Mouse (Mus musculus): ENCODE data around the gene Ppp1r9b. TPM values are rescaled to one million over a fixed set of nuclear protein-coding genes. Genes with fewer than 3 reads are reported as not detected.

Ppp1r9b gene
- total RNA-seq, 2 experiments from 2014 or later = 21.9 to 41.1 TPM

DNA sequence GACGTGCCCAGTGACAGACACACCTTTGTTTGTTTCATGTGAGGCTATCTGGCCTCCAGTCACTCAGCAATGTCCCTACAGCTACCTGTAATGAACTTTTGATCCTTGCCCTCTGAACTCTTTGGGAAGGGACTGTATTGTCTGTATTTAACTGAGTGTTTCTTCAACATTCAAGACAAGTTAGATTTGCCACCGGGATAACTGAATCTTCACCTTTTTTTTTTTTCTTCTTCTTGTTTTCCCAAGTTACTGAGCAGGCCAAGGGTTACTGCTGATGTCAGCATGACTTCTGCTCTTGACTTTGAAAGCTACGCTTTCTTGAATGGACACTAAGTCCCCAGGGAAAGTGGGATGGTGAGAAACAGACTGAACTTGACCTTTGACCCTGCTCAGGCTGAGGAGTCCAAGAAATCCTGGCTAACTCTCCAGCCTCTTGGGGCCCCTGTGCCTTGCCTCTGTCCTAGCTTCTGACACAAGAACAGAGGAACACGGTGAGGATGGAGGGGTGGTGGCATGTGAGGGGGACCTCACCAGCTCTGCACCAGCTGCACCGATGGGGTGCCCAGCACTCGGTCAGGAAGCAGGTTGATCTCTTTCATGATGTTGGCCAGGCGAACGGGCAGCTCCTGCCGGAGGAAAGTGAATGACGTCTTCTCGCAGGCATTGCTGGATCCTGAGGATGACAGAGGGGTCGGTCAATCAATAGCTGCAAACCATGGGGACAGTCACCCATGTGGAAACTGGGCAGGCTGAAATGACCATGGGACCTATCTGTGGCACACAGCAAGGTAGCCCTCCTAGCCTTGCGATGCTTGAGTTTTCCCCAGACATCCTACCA lies 48.2 kb downstream of the Ppp1r9b start:
- no peak for ATAC-seq (replicated peaks; ENCODE audit: low FRiP score, poor library complexity, severe bottlenecking)

GRCm38 (mm10) chr11:95039766-95040165 lies 48.9 kb downstream of the Ppp1r9b start:
- no peak for ATAC-seq (replicated peaks; ENCODE audit: low FRiP score, poor library complexity, severe bottlenecking)

DNA sequence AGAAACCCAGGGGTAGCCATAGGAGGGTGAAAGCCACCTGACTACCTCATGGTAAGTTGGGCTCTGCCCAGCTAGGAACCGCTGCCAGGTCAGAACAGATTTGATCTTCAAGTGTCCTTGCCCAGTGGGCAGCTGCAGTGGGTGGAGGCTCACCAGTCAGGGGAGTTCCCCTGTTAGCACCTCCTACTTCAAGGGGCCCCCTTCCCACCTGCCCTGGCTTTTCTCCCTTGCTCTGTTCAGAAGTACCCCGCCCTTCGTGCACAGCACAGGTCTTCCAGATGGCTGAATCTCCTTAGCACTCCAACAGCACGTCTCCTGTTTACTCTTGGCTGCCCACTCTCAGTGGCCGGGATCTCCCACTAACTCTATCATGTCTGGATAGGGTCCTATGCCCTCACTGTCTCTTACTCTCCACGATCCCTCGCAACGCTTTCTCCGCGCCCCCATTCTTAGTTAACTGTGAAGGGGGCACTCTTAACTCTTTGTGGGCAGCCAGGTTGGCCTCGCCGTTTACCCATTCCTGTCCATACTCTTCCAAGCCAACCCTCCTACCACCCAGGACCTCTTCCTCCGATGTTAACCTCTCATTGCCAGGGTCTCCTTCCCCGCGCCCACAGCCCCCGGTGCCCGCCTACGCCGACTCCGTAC lies 49.8 kb downstream of the Ppp1r9b start:
- ATAC-seq (replicated peaks; ENCODE audit: low FRiP score, poor library complexity, severe bottlenecking) = peak; percentile 22

- ATAC-seq (replicated peaks; ENCODE audit: low FRiP score, poor library complexity, severe bottlenecking) = peak; percentile 92
Measured at GRCm38 (mm10) chr11:95041139-95041609, 50.3 kb downstream of the Ppp1r9b start, which contains the start of gene Pdk2. Gene Pdk2 (minus strand): TSS chr11:95041354.

GRCm38 (mm10) chr11:95042096-95042495 lies 51.3 kb downstream of the Ppp1r9b start:
- peak; percentile 71 for ATAC-seq (replicated peaks; ENCODE audit: low FRiP score, poor library complexity, severe bottlenecking)

- no peak for ATAC-seq (replicated peaks; ENCODE audit: low FRiP score, poor library complexity, severe bottlenecking)
Measured at GRCm38 (mm10) chr11:95043060-95043459, 52.2 kb downstream of the Ppp1r9b start.

DNA sequence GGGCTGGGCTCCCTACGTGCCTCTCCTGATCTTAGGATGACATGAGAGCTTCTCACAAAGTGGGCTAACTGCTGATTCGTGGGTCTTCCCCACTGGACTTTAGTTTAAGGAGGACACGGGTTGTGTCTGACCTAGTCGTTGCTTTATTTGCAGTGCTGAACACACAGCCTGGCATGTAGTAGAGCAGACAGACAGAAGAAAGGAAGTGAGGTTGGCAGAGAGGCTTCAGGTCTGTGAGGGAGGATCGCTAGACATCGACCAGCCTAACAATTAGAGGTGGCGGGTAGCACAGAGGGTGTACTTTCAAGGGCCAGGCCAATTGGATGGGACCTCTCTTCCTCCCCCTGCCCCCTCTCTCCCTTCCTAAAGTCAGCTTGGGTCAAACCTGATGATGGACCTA lies 52.8 kb downstream of the Ppp1r9b start:
- no peak for ATAC-seq (replicated peaks; ENCODE audit: low FRiP score, poor library complexity, severe bottlenecking)

- ATAC-seq (replicated peaks; ENCODE audit: low FRiP score, poor library complexity, severe bottlenecking) = no peak
Measured at GRCm38 (mm10) chr11:95044185-95044870, 53.5 kb downstream of the Ppp1r9b start.

- peak; percentile 53 for ATAC-seq (replicated peaks; ENCODE audit: low FRiP score, poor library complexity, severe bottlenecking)
Measured at GRCm38 (mm10) chr11:95046980-95047680, 56.3 kb downstream of the Ppp1r9b start.

GRCm38 (mm10) chr11:95053062-95053461 lies 62.2 kb downstream of the Ppp1r9b start:
- no peak for ATAC-seq (replicated peaks; ENCODE audit: low FRiP score, poor library complexity, severe bottlenecking)

Other genes starting within 250 kb of the Ppp1r9b start
- gene Cdc34b, start 249.3 kb upstream of the Ppp1r9b start, total RNA-seq (2015; ENCODE audit: low replicate concordance) = not detected in 2 replicates
- not detected in 2 replicates for gene Cdc34b, start 249.3 kb upstream of the Ppp1r9b start, total RNA-seq (2017; ENCODE audit: low replicate concordance)
- not detected in 2 replicates for gene Tmem92, start 208.3 kb upstream of the Ppp1r9b start, total RNA-seq (2015; ENCODE audit: low replicate concordance)
- not detected in 2 replicates for gene Tmem92, start 208.3 kb upstream of the Ppp1r9b start, total RNA-seq (2017; ENCODE audit: low replicate concordance)
- gene Col1a1, start 54.8 kb upstream of the Ppp1r9b start, total RNA-seq (2015; ENCODE audit: low replicate concordance) = 0.21 TPM in 1 of 2 replicates, not detected in the other
- gene Col1a1, start 54.8 kb upstream of the Ppp1r9b start, total RNA-seq (2017; ENCODE audit: low replicate concordance) = 0.68 TPM in 1 of 2 replicates, not detected in the other
- gene Hils1, start 23.4 kb upstream of the Ppp1r9b start, total RNA-seq (2015; ENCODE audit: low replicate concordance) = not detected in 2 replicates
- not detected in 2 replicates for gene Hils1, start 23.4 kb upstream of the Ppp1r9b start, total RNA-seq (2017; ENCODE audit: low replicate concordance)
- not detected in 2 replicates for gene Sgca, start 14.7 kb upstream of the Ppp1r9b start, total RNA-seq (2015; ENCODE audit: low replicate concordance)
- gene Sgca, start 14.7 kb upstream of the Ppp1r9b start, total RNA-seq (2017; ENCODE audit: low replicate concordance) = not detected in 2 replicates
- 22.1 and 25.9 TPM in 2 replicates for gene Samd14, start 18.8 kb downstream of the Ppp1r9b start, total RNA-seq (2015; ENCODE audit: low replicate concordance)
- 32.0 and 47.1 TPM in 2 replicates for gene Samd14, start 18.8 kb downstream of the Ppp1r9b start, total RNA-seq (2017; ENCODE audit: low replicate concordance)
- 1.3 and 7.9 TPM in 2 replicates for gene Pdk2, start 50.3 kb downstream of the Ppp1r9b start, total RNA-seq (2015; ENCODE audit: low replicate concordance)
- gene Pdk2, start 50.3 kb downstream of the Ppp1r9b start, total RNA-seq (2017; ENCODE audit: low replicate concordance) = 0.60 and 5.6 TPM in 2 replicates
- gene Itga3, start 85.8 kb downstream of the Ppp1r9b start, total RNA-seq (2015; ENCODE audit: low replicate concordance) = not detected in 2 replicates
- not detected in 2 replicates for gene Itga3, start 85.8 kb downstream of the Ppp1r9b start, total RNA-seq (2017; ENCODE audit: low replicate concordance)
- not detected in 2 replicates for gene Dlx3, start 129.1 kb downstream of the Ppp1r9b start, total RNA-seq (2015; ENCODE audit: low replicate concordance)
- gene Dlx3, start 129.1 kb downstream of the Ppp1r9b start, total RNA-seq (2017; ENCODE audit: low replicate concordance) = not detected in 2 replicates
- not detected in 2 replicates for gene Dlx4, start 155.2 kb downstream of the Ppp1r9b start, total RNA-seq (2015; ENCODE audit: low replicate concordance)
- gene Dlx4, start 155.2 kb downstream of the Ppp1r9b start, total RNA-seq (2017; ENCODE audit: low replicate concordance) = 0.70 TPM in 1 of 2 replicates, not detected in the other

Data from erythroblast, adult 5-6 weeks (primary cell).